Mouse (Mus musculus) common myeloid progenitor, adult 5-6 weeks (primary cell): ENCODE results near the gene 1700029F12Rik. TPM values are rescaled to one million over a fixed set of nuclear protein-coding genes. Genes with fewer than 3 reads are reported as not detected.

Experiments
- ATAC-seq: replicated peaks from 2 replicates; pipeline ENCODE4 v1.8.0; 2016; ENCODE audit warnings: low read depth, mild to moderate bottlenecking, moderate TSS enrichment, inconsistent platforms; ENCODE audit not compliant: poor library complexity, severe bottlenecking
- total RNA-seq: library from RNA; stranded (forward); fragments of 200-1000, 187-1606 nt; gene quantifications from 2 replicates; pipeline ENCODE4 v1.2.3, GENCODE M21; 2017

The 1700029F12Rik gene
- total RNA-seq, 1 experiment from 2014 or later, result not detected

- ATAC-seq, result no peak
Observed at GRCm38 (mm10) chr13:97051158-97051557, 17.0 kb upstream of the 1700029F12Rik start.

- no peak for ATAC-seq
Observed at GRCm38 (mm10) chr13:97030075-97030474, 4.1 kb downstream of the 1700029F12Rik start.

GRCm38 (mm10) chr13:97021906-97022305 is 12.3 kb downstream of the 1700029F12Rik start:
- no peak for ATAC-seq

GRCm38 (mm10) chr13:97020122-97020521 is 14.0 kb downstream of the 1700029F12Rik start:
- no peak for ATAC-seq

GRCm38 (mm10) chr13:97017711-97018110 is 16.5 kb downstream of the 1700029F12Rik start:
- no peak for ATAC-seq

- ATAC-seq, result no peak
Observed at GRCm38 (mm10) chr13:97014366-97014765, 19.8 kb downstream of the 1700029F12Rik start.

GRCm38 (mm10) chr13:97008266-97009153 is 25.7 kb downstream of the 1700029F12Rik start:
- peak; percentile 43 for ATAC-seq

GRCm38 (mm10) chr13:97007501-97008265 is 26.5 kb downstream of the 1700029F12Rik start:
- ATAC-seq, result peak; percentile 76

- no peak for ATAC-seq
Observed at GRCm38 (mm10) chr13:97006784-97007183, 27.4 kb downstream of the 1700029F12Rik start.

- ATAC-seq, result no peak
Observed at GRCm38 (mm10) chr13:96997080-96997479, 37.1 kb downstream of the 1700029F12Rik start.

- ATAC-seq, result peak; percentile 75
Observed at GRCm38 (mm10) chr13:96995243-96995642, 38.9 kb downstream of the 1700029F12Rik start.

GRCm38 (mm10) chr13:96993291-96993989 is 40.7 kb downstream of the 1700029F12Rik start:
- ATAC-seq, result no peak

GRCm38 (mm10) chr13:96990561-96991265 is 43.4 kb downstream of the 1700029F12Rik start:
- ATAC-seq, result peak; percentile 41

- peak; percentile 78 for ATAC-seq
Observed at GRCm38 (mm10) chr13:96990045-96990444, 44.1 kb downstream of the 1700029F12Rik start.

- ATAC-seq, result no peak
Observed at GRCm38 (mm10) chr13:96989129-96989528, 45.0 kb downstream of the 1700029F12Rik start.

- ATAC-seq, result peak; percentile 40
Observed at GRCm38 (mm10) chr13:96985599-96986275, 48.4 kb downstream of the 1700029F12Rik start.

- ATAC-seq, result no peak
Observed at GRCm38 (mm10) chr13:96984688-96985087, 49.5 kb downstream of the 1700029F12Rik start.

GRCm38 (mm10) chr13:96983251-96984126 is 50.7 kb downstream of the 1700029F12Rik start:
- ATAC-seq, result peak; percentile 81
